ENCODE assay signal across 10 mouse cellular contexts in the genomic region with DNA sequence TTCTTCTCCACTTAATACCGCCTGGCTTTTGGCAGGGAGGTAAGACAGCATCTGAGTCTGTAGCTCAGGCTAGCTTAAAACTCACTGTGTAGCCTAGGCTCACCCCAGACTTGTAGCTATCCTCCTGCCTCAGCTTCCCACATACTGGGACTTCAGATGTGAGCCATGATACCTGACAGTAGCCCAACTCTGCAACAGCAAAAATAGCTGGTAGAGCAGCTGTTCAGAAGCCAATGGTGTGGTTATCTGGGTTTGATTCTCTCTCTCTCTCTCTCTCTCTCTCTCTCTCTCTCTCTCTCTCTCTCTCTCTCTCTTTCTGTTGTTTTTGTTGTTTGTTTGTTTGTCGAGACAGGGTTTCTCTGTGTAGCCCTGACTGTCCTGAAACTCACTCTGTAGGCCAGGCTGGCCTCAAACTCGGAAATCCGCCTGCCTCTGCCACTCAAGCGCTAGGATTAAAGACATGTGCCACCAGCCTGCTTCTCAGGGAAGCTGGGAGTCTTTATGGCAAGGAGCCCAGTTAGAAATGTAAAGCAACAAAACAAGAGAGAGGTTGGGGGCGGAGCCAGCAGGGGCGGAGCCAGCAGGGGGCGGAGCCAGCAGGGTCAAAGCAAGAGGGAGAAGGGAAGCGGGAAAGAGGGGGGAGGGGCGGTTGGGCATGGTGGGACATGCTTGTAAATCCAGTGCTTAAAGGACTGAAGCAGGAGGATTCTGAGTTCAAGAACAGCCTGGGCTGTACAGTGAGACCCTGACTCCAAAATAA. TPM values are rescaled to one million over a fixed set of nuclear protein-coding genes. Genes with fewer than 3 reads are reported as not detected.
DNase-seq lines count a peak whose midpoint lies in the region; ATAC-seq lines count a peak whose summit lies in the region.
"Had no signal": no experiment of that assay in that cellular context is flagged by ENCODE, and none has a peak within 500 bp of the region (broad histone marks: within the 10 kb centered on the region; RNA-seq: fewer than 3 reads in every experiment).

No protein-coding gene starts in this region.

- no peaks in the 10 kb centered on the region for H3K36me3 ChIP-seq in hindbrain, embryonic 16.5 days (ENCODE audit: control insufficient read depth, insufficient read depth, low read length)
- H3K36me3 ChIP-seq: limb, embryonic 15.5 days had no signal

- H3K27me3 ChIP-seq in hindbrain, embryonic 16.5 days (replicated peaks; ENCODE audit: control insufficient read depth, insufficient read depth, low read length): no peaks in the 10 kb centered on the region
- H3K27me3 ChIP-seq: limb, embryonic 15.5 days had no signal

- ATAC-seq in CD4-positive, CD25-positive, alpha-beta regulatory T cell, adult 4 months: no peak
- no peak; the same call in 1 of the 2 replicates for ATAC-seq in hindbrain, embryonic 16.5 days

- WGBS in hindbrain, embryonic 16.5 days: 79% methylated on average over 10 of the region's 10 CpGs

- no peaks in the 10 kb centered on the region for H3K9me3 ChIP-seq in hindbrain, embryonic 16.5 days (ENCODE audit: control insufficient read depth, low read length)
- H3K9me3 ChIP-seq: limb, embryonic 15.5 days had no signal

- H3K4me1 ChIP-seq in hindbrain, embryonic 16.5 days (ENCODE audit: control insufficient read depth, insufficient read depth, low read depth, low read length): peaks cover 15% of the 10 kb centered on the region

- H3K27ac ChIP-seq in hindbrain, embryonic 16.5 days (ENCODE audit: low read depth, low read length): 0 out of 2 replicates have a peak overlapping the region, but pooled peaks have one; percentile 7
- H3K27ac ChIP-seq: limb, embryonic 15.5 days had no signal

- no peak overlapping the region for H3K9ac ChIP-seq in hindbrain, embryonic 16.5 days (ENCODE audit: low read depth, low read length)
- H3K9ac ChIP-seq: limb, embryonic 15.5 days had no signal

- H3K4me3 ChIP-seq in hindbrain, embryonic 16.5 days (ENCODE audit: low read length): no peak overlapping the region
- H3K4me3 ChIP-seq: limb, embryonic 15.5 days had no signal

- no peak overlapping the region for H3K4me2 ChIP-seq in hindbrain, embryonic 16.5 days (ENCODE audit: low read length)
- H3K4me2 ChIP-seq: limb, embryonic 15.5 days had no signal

- peak; percentile 24 for DNase-seq in CD4-positive, CD25-positive, alpha-beta regulatory T cell, adult 2 months (ENCODE audit: low read depth, low spot score)
- DNase-seq in retina, postnatal 1 day: peak; percentile 46
- DNase-seq in retina, embryonic 14.5 days (ENCODE audit: low spot score): no peak
- DNase-seq in yolk sac, embryonic 10.5 days (ENCODE audit: low spot score): peak; percentile 15
- no peak for DNase-seq in layer of hippocampus, adult 8-10 months (ENCODE audit: low spot score in 2 of 2)
- no peak for DNase-seq in layer of hippocampus, postnatal 14 days (ENCODE audit: low spot score in 2 of 2)
- DNase-seq: cerebellum, adult 8-10 months had no signal

RNA-seq across cellular contexts. Expression of a gene that starts 41.3 kb away (rescaled TPM):
- polyA plus RNA-seq in CD4-positive, CD25-positive, alpha-beta regulatory T cell, adult 4 months (2017; shearing (Covaris generic)): 100 to 1,000 TPM; 633 to 791 TPM
- 474 and 502 TPM in 2 replicates for polyA plus RNA-seq in hindbrain, embryonic 16.5 days (2015; fragmentation: Nextera tagmentation; extraction: Ambion mirVana)
- total RNA-seq in layer of hippocampus, adult 8-10 months (2022): 100 to 1,000 TPM; 264 to 299 (median 284) TPM
- 100 to 1,000 TPM; 295 to 298 TPM for total RNA-seq in layer of hippocampus, postnatal 14 days (2021)

Comparison
In these comparisons a context has a peak if more than half of its experiments do, and no peak if none do; other contexts are left out.
1. DNase-seq: peak in CD4-positive, CD25-positive, alpha-beta regulatory T cell, adult 2 months (single experiment), retina, postnatal 1 day (single experiment) and yolk sac, embryonic 10.5 days (single experiment); none in retina, embryonic 14.5 days (single experiment), layer of hippocampus, adult 8-10 months (0 of 2) and layer of hippocampus, postnatal 14 days (0 of 2).